Mouse (Mus musculus) retina, postnatal 1 day (tissue): ENCODE data around the gene Sbno2.

Experiments
- DNase-seq: peaks from one replicate; pipeline ENCODE4 v3.0.0-alpha.2; 2012

The Sbno2 gene

DNA sequence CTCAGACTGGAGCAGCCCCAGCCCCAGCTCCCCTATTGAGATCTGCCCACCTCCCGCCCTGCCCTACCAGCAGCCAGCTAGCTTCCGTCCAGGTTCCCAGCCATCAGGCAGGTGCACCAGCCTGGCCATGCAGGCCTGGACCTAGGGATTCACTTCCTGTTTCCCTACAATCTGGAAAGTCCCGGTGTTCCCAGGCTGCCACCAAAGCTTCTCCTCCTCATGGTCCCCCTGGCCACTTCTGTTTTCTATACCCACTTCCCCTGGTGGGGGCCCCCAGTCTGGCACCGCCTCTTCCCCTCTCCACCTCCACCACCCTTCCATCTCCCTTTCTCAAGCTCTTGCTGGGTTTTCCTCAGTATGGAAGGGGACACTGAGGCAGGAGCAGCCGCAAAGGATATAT is at the start of gene Sbno2:
Sbno2 (minus strand) TSS at position 112 of the 400 bp plus-strand sequence.
- DNase-seq = no peak

DNA sequence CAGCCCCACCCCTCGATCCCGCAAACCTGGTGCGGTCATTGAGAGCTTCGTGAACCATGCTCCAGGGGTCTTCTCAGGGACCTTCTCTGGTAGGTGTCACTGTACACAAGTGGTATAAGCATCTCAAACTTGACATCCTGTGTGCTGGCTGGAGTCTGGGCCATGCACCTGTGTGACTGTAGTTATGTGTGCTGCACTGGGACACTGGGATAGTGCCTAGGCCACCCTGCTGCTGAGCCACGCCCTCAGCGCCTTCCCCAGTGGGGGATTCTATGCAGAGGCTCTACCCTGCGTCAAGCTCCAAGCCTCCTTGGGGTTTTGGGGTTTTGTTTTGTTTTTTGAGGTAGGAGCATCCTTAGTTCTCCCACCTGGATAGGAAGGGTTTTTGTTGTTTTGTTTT is 49.0 kb upstream of the Sbno2 start:
- no peak for DNase-seq

DNA sequence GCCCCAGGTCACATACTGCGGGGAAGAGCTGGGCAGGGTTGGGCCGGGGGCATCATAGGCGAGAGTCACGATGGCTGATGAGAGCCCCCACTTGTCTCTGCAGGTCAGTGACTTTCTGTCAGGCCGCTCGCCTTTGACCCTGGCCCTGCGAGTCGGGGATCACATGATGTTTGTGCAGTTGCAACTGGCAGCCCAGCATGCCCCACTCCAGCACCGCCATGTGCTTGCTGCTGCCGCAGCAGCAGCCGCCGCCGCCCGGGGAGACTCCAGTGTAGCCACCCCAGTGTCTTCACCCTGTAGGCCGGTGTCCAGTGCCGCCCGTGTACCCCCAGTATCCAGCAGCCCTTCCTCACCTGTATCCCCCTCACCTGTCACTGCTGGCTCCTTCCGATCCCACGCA is 48.3 kb upstream of the Sbno2 start:
- no peak for DNase-seq

DNA sequence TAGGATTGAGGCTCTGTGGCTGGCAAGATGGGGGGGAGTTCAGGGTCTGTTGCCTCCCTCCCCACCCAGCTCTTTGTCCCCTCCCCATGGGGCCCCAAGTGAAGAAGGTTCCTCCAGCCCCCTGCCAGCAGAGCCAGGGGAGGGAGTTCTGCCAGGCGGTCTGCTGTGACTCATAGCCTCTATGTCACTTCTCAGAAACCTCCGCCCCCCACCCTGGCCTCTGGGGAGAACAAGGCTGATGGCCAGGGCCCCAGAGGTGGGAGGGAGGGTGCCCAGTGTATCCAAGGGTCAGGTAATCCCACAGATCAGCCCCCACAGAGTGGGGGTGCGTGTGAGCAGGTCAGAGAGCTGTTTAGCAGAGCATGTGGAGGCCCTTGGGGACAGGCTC is 47.5 kb upstream of the Sbno2 start:
- DNase-seq = peak; percentile 48

DNA sequence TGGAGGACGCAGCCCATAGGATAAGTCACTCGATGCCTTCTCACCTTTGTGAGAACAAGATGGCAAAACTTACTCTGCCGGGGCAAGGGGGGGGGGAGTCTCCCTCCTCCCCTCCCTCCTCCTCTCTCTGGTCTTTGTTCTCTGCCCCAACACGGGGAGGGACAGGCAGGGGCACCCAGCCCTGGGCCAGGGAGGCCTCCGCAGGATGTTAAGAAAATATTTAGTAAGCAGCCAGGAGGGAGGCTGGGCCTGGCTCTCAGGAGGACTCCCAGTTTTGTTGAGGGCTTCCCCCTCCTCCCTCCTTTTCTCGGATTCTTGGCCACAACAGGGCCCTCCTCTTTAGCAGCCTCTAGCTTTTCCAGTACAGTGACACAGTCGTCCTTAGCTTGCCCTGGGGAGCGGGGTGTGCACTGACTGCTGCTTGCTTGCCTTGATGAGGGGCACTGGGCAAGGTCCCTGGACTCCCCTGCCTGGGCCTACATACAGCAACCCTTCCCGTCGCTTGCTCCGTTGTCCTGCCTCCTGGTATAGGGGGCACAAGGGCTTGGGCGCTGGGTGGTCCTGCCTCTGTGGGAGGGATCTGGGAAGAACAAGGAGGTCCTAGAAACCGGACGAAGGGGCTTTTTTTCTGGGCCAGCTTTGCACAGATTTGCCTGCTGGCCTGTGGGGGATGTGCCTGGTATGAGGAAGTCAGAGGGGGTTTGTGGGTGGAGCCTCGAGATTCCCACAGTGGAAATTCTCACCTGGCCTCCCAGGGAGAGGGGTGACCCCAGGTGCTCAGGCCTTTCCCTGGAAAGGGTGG is 46.9 kb upstream of the Sbno2 start:
- DNase-seq = peak; percentile 72

DNA sequence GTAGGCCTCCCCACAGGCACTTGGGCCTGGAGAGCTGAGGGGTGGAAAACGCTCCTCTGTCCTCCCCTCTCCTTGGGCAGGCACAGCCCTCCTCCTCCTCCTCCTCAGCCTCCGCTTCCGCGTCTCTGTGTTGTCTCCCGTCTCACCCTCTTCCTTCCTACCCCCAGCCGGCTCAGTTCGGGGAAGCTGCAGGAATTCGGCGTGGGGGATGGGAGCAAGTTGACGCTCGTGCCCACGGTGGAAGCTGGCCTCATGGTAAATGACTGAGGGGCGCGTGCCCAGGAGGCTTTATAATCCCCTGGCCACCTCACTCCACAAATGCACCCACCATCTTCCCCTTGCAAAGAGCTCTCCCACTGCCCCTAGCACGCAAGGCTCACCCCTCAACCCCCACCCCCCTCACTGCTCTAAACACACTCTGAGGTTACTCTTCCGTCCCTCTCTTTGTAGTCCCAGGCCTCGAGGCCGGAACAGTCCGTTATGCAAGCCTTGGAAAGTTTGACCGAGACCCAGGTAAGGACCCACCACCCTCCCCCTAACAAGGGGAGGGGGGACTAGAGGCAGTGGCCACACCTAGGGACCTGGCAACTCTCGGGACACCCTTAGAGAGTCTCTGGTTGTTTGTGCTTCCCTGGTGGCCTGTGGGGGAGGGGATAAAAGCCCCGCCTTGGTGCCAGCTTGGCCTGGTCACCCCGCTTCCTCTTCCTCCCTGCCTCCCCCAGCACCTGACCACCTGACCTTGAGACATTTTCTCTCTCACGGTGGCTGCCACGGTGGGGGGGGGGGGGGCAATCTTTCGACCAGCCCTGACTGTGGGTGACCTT is 46.1 kb upstream of the Sbno2 start:
- peak; percentile 77 for DNase-seq

DNA sequence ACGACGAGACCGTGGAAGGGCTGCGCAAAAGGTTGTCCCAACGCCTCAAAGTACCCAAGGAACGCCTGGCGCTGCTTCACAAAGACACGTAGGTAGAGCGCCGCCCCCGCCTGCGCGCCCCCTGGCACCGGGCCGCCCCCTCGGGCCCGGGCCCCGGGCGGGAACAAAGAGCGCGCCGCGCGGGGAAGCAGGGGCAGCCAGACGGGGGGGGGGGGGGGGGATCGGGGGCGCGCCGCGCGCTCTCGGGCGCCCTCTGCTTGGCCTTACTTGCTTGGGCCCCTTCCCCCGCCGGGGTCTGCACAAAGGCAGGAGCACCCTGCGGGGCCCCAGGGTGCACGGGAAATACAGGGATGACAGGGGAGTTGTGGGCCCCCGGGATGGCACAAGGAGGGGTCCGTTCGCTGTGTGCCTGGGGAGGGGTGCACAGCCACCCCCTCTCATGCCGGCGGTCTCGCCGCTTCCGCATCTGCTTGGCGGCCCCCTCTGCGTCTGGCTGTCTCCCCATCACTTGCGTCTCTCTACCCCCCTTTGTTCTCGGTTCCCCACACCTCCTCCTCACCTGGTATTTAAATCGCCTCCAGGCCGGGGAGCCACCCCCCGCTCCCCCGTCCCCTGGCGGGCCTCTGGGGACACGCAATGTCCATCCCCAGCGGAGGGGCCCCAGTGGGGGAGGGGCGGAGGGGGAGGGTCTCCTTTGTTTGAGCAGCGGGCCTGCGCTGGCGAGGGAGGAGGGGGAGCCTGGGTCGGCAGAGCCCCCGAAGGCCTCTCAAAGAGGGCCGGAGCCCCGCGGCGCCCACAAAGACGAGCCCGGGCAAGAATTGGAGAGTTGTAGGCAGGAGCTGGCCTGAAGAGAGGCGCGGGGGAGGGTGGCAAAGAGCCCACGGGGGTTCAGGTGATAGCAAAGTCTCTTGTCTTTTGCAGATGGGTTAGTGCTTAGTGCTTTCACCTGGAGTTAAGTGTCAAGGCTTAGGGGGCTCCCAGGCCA is 45.1 kb upstream of the Sbno2 start:
- peak; percentile 91 for DNase-seq

DNA sequence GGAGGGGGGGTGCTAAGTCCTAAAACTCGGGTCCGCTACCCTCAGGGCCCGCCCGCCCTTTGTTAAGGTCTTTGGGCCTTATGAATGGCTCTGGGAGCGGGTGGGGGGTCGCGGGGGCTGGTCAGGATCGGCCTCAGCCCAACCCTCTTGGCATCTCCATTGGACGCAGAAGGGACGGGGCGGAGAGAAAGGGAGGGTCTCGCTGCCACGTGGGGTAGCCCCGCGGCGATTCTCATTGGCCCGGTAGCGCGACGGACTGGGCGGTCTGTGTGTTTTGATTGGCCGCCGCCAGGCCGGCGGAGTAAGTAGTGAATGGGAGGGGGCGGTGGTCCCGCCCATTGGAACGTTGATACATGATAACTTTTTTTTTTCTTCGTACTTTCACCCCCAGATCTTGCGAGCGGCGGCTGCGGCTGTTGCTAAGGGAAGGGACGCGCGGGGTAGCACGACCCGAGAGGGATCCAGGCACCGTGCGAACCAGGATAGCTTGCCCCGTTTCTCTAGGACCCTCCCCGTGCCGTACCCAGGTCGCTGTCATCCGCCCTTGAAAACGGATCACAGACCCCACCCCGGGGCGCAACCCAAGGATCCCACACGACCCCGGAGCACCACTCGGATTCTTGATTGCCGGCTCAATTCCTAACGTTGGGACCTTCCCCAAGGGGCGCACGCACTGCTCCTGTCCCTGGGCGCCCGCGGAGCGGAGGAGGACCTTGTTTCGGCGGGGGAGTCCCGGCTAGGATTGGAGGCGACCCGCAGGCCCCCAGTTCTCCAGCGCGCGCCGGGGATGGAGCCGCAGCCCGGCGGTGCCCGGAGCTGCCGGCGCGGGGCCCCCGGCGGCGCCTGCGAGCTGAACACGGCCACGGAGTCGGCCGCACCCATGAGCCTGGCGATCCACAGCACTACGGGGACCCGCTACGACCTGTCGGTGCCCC is 44.2 kb upstream of the Sbno2 start:
- peak; percentile 99 for DNase-seq

DNA sequence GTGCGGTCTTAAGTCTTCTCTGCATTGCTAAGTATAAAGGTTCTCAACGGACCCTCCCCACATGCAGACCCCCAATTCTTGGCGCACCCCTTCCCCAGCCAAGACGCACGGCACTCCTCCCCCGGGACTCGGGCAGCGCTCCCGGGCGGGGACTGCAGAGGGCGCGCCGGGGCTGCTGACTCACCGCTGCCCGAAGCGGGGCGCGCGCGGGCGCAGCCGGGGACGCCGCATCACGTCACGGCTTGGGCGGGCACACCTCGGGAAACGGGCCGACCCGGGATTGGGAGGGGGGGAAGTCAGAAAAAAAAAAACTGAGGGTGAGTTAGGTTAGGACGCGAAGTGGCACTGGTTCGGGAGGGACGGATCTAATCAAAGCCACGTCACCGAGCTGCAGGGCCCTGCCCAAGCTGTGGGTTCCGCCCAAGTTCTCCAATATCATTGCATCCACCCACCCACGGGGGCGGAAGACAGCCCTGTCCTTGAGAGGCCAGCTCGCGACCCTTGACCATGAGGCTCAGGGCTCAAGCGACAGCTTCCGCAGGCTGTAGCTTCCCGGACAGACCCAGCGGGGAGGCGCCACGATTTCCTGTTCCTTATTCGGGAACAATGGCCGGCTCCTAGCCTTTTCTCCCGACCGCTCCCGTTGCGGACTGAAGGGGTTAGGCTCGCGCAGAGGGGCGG is 43.4 kb upstream of the Sbno2 start:
- peak; percentile 95 for DNase-seq

DNA sequence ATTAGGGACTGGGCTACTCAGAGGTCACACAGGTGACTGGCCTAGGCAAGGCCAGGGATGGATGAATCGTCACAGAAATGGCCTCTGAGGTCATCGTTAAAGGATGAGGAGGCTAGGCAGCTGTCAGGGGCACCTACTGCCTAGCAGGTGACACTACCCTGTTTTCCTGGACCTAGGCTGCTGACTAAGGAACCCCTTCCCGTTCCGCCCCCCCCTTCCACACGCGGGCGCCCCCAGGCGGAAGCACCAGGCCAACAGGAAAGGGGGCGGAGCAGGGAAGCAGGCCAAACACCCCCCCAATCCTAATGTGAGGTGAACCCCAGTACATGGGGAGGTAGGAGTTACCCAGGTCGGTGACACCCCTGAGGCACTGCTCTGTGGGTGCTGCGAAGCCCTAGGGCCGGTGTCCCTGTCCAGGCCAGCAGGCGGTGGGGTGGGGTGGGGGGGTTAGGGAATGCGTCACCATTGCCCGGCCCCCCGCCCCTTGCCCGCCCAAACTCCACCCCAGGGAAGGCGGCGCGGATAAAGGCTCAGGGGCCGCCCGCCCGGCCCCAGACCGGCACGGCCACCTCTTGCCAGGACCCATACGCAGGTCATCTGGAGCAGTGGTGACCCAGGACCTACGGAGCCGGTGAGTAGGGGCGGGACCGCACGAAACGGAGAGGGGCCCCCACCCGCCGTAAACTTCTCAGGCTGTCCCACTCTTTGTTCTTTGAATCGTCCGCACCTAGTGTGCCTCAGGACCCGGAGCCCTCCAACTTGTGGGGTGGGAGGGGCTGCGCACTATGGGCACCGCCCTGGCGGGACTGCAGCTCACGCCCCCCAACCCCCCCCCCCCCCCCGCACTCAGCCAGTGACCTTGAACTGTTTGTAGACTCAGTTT is 42.6 kb upstream of the Sbno2 start, which contains the start of gene Midn:
Midn (plus strand) TSS at position 554 of the 883 bp plus-strand sequence.
- DNase-seq = peak; percentile 79

DNA sequence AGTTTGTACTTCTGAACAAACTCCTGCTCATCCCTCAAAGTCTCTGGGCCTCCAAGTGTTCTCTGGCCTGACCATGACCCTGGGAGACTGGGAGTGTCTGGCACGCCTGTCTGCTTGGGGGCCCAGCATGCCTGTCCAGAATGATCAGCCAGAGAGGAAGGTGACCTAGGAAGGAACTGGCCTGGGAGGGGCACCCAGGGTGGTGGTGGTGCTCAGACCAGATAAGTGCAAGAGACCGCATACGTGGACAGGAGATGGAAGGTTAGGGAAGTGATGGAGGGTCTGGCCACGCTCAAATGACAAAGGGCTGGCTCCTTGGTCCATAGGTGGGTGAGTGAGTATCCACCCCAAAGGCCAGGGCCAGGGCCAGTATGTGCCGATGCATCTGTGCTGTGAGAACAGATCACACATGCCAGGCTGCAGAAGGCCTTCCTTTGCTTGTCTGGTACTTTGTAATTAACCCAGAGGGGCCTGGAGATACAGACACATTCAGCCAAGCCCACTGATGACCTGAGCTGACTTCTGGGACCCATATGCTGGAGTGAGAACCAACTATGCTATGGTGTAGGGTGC is 41.9 kb upstream of the Sbno2 start:
- DNase-seq = no peak

DNA sequence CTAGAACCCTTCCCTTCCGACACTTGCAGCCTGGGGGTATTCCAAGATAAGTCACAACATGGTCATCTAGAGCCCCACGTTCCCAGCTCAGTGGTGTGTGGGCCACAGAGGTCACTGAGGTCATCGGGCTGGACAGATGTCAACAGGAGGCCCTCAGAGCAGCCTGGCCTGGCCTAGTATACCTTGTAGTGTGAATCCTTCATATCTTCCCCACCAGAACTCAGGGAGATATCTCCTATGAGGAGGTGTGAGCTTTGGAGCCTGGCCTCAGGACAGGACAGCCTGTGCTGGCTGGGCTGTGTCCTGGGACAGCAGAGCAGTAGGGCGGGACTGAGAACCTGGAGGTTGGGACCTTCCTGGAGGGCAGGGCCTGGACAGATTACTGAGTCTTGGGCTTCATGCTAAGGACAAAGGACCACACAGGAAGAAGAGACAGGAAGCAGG is 41.2 kb upstream of the Sbno2 start:
- DNase-seq = no peak

DNA sequence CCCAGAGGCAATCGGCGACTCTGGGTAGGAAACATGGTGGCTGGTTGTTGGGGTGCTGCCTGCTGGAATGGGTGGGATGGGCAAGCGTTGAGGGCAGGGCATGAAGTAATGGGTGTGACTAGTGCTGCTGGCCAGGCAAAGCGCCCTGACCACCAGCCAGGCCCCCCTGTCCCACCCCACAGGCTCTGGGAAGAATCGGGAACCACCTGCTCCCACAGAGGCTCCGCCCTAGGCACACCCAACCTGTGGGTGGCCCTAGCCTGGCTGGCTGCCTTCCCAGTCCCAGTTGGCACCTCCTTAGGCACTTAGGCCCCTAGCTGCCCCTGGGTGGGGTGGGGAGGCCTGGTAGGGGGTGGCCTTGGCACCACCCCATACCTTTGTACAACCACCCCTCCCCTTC is 40.5 kb upstream of the Sbno2 start:
- DNase-seq = no peak

DNA sequence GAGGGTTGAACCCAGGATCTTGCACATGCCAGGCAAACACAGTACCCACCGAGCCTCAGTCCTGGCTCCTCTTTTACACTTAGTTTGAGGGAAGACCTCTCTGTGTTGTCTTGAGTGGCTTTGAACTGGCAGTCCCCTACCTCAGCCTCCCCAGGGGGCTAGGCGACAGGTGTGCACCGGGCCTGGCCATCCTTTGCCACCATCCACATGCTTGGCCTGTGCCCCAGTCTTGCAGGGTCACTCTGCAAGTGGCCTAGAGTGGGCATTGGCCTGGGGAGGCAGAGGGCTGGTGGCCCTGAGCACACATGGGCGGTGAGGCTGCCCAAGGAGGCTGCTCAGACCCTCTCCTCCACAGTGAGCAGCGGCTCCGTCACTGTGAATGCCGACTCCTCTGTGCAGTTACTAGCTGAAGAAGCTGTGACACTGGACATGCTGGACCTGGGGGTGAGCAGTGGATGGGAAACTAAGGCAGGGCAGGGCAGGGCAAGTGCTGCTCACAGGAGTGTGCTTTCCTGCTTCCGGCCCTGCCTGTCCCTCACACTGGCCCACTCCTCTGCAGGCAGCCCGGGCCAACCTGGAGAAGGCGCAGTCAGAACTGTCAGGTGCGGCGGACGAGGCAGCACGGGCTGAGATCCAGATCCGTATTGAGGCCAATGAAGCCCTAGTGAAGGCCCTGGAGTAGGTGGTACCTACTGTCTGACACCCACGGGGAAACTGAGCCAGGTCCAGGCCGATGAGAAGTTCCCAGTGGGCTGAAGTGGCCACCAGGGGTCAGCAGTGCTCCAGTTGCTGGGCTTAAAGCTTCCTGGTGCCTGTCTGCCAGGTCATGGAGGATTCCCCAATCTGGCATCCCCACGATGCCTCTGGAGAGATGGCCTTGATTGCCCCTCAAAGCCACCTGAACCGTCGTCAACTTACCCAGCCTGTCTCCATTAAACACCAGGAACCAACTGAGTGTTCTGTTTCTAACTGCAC is 39.8 kb upstream of the Sbno2 start:
- DNase-seq = peak; percentile 84

DNA sequence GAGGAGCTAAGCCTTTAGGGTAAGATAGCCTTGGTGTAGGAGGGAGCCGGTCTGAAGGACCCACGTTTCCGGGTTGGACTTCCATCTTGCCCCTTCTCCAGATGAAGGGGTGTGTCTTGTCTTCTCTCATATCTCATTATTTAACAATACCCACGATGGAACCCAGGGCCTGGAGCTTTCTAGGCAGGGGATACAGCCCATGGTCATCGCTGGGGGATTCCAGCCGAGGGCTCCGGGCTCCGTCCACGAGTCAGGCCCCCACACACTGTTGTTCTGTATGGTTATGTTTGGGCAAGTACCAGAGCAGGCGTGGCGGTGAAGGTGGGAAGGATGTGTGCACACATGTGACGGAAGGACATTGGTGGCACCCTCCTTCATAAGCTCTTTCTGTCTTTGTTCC is 38.8 kb upstream of the Sbno2 start:
- no peak for DNase-seq

DNA sequence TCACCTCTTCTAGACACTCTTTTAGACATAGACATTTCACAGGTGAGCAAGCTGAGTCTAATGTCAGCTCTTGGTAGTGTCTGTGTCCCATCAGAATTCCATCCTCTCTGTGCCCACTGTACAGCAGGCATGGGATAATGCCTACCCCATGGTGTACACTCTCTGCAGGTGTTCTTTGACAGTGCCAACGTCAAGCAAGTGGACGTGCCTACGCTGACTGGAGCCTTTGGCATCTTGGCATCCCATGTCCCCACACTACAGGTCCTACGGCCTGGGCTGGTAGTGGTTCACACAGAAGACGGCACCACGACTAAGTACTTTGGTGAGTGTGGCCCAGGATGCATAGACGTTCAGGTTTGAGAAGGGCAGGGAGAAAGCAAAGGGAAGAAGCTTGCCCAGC is 38.3 kb upstream of the Sbno2 start:
- no peak for DNase-seq

DNA sequence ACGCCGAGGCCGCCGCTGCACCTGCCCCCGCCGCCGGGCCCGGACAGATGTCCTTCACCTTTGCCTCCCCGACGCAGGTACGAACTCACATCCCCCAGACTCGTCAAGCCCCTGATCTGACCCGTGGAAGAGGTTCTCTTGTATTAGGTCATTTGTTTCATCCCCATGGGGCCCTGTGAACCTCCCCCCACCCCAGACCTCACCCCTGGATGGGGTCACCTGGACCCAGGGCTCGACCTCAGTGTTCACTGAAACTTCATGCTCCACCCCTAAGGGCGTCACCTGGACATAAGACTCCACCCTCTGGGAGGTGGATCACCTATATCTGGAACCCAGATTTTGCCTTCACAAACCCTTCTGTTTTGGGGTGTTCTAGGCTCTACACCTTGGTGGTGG is 37.2 kb upstream of the Sbno2 start:
- DNase-seq = no peak

DNA sequence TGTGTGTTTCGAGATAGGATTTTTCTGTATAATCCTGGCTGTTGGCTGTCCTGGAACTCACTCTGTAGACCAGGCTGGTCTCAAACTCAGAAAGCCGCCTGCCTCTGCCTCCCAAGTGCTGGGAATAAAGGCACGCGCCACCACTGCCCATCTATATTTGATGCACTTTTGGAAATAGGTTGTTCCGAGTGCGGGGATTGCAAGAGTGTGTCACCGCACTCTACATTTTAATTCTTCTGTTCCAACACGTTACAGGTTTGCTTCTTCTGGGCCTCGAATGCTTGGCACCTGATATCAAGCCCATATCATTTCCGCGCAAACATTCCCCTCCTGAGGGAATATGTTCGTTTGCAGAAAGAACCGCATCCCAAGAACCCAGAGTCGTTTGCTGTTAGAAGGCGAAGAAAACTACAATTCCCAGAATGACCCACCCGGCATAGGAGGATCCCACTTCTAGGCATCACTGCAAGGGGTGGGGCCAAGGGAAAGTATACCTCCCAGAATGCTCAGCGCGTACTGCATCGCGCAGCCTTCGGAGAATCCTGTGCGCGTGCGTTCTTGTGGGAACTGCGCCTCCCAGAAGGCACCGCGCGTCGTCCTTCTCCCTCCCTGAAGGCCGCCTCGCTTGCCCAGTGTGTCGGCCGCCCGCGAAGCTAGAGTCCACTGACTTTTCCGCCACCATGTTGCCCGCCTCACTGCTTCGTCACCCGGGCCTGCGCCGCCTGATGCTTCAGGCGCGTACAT is 36.6 kb upstream of the Sbno2 start:
- DNase-seq = peak; percentile 100
